ENCODE assay signal across 8 mouse cellular contexts in the genomic region with DNA sequence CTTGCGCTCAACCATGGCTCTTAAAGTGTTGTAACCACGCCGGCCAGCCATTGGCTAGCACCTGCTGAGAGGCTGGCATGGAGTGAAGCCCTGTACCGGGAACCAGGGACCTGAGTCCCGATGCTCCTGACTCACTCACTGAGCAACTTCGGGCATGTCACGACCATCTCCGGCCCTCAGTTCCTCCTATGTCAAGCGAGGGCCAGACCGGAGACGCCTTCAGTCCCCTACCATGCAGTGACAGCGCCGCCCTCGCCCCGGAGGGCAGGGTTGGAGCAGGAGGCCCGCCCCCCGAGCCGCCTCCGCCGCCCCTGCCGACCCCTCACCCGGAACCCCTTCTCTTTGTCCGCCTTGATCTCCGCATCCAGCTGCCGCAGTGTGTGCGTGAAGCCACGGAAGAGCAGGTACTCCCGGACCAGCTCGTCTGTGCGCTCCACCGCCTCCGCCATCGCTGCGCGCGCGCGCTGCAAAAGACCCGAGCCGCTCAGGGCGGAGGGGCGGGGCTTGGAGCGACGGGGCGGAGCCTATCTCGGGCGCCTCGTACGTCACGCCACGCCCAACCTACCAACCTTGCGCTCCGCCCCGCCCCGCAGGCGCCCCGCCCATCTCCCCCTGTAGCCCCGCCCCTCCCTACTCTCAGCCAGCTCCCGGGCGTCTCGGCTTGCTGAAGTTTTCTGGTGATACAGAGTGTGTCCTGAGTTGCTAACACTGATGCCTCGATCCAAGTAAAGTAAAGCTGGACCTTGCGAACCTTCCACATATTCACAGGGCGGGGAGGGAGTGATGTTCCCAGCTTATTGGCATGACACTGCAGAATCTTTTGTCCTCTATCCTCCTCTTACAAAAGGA. TPM values are rescaled to one million over a fixed set of nuclear protein-coding genes. Genes with fewer than 3 reads are reported as not detected.
DNase-seq lines count a peak whose midpoint lies in the region; ATAC-seq and TF ChIP-seq lines count a peak whose summit lies in the region.

A gene (minus strand): TSS at position 506 of the 849 bp plus-strand sequence.

- H3K4me3 ChIP-seq in hindbrain, embryonic 10.5 days, result peak within 1 kb of the TSS; percentile 78
- H3K4me3 ChIP-seq in lung, postnatal 0 days (ENCODE audit: low read depth, low read length), result peak within 1 kb of the TSS; percentile 79

- WGBS in hindbrain, embryonic 10.5 days, result under 1% methylated on average over 64 of the region's 64 CpGs
- under 1% methylated on average over 49 of the region's 64 CpGs for WGBS in lung, postnatal 0 days

- peaks cover 34% of the 10 kb centered on the region for H3K36me3 ChIP-seq in hindbrain, embryonic 10.5 days
- H3K36me3 ChIP-seq in lung, postnatal 0 days (ENCODE audit: insufficient read depth, low read length), result peaks cover under 1% of the 10 kb centered on the region; the same call in 1 of the 2 replicates

- TF ChIP-seq EP300 in lung, postnatal 0 days (IDR thresholded peaks at IDR 0.05), result no peak

- H3K27me3 ChIP-seq in hindbrain, embryonic 10.5 days (ENCODE audit: insufficient read depth, poor library complexity, severe bottlenecking), result no peaks in the 10 kb centered on the region
- no peaks in the 10 kb centered on the region for H3K27me3 ChIP-seq in lung, postnatal 0 days (replicated peaks; ENCODE audit: insufficient read depth, low read length)

- H3K27ac ChIP-seq in hindbrain, embryonic 10.5 days, result peak within 1 kb of the TSS; percentile 92
- H3K27ac ChIP-seq in lung, postnatal 0 days (ENCODE audit: low read length), result peak within 1 kb of the TSS; percentile 89

- H3K4me1 ChIP-seq in hindbrain, embryonic 10.5 days (replicated peaks), result peaks cover 20% of the 10 kb centered on the region
- H3K4me1 ChIP-seq in lung, postnatal 0 days (ENCODE audit: insufficient read depth, low read depth, low read length), result peaks cover 12% of the 10 kb centered on the region; the same call in 1 of the 2 replicates

- H3K9me3 ChIP-seq in hindbrain, embryonic 10.5 days, result no peaks in the 10 kb centered on the region
- H3K9me3 ChIP-seq in lung, postnatal 0 days (ENCODE audit: low read length), result no peaks in the 10 kb centered on the region

- H3K4me2 ChIP-seq in lung, postnatal 0 days (replicated peaks; ENCODE audit: low read depth, low read length), result peak within 1 kb of the TSS; percentile 72

- peak within 1 kb of the TSS; percentile 52 for H3K9ac ChIP-seq in lung, postnatal 0 days (replicated peaks; ENCODE audit: low read depth)

- peak; percentile 49; the same call in 1 of the 2 replicates for TF ChIP-seq CTCF in lung, postnatal 0 days (IDR thresholded peaks at IDR 0.05)

- peak; percentile 86 for ATAC-seq in frontal cortex, adult (ENCODE audit: low TSS enrichment)
- peak; percentile 96 for ATAC-seq in lung, postnatal 0 days

- peak; percentile 51 for DNase-seq in MEL-GATA-1-ER (ENCODE audit: extremely low read depth, low read depth)
- DNase-seq in cerebellum, adult 8-10 months, result peak; percentile 92
- DNase-seq in hindbrain, embryonic 10.5 days (ENCODE audit: low spot score), result peak; percentile 97
- DNase-seq in layer of hippocampus, adult 9-11 months, result peak; percentile 89
- peak; percentile 95 for DNase-seq in lung, postnatal 0 days (ENCODE audit: low spot score)
- peak; percentile 95 for DNase-seq in ovary, postnatal 14 days (ENCODE audit: low spot score)
- DNase-seq in thymus, postnatal 14 days, result peak; percentile 96

RNA-seq across cellular contexts. Expression of the gene that starts here (rescaled TPM):
- 13.5 and 14.3 TPM in 2 replicates for polyA plus RNA-seq in hindbrain, embryonic 10.5 days (2016; fragmentation: Nextera tagmentation; extraction: Ambion mirVana)
- polyA plus RNA-seq in lung, postnatal 0 days (2015; fragmentation: Nextera tagmentation; extraction: Ambion mirVana), result 19.9 and 21.1 TPM in 2 replicates

Comparison
In these comparisons a context has a peak if more than half of its experiments do, and no peak if none do; other contexts are left out.
1. Peak in every context shown above with its lines: DNase-seq, ATAC-seq, H3K4me3 ChIP-seq and H3K27ac ChIP-seq.